Mouse (Mus musculus) testis, adult 2 months (tissue): Measurements from ENCODE around the gene Mfng. TPM values are rescaled to one million over a fixed set of nuclear protein-coding genes. Genes with fewer than 3 reads are reported as not detected.

Source experiments
- H3K27ac ChIP-seq: fragments of 200-500 bp; 2 replicates; pipeline ENCODE4 v1.5.1; 2012; ENCODE audit warnings: low read depth, low read length; ENCODE audit not compliant: control insufficient read depth, insufficient read depth
- H3K27me3 ChIP-seq: fragments of 200-500 bp; 2 replicates; pipeline ENCODE4 v1.6.1; 2012; ENCODE audit warnings: mild to moderate bottlenecking, low read length, moderate library complexity; ENCODE audit not compliant: control insufficient read depth, insufficient read depth
- H3K36me3 ChIP-seq: fragments of 200-500 bp; 2 replicates; pipeline ENCODE4 v1.6.1; 2012; ENCODE audit warnings: mild to moderate bottlenecking, low read length; ENCODE audit not compliant: control insufficient read depth, insufficient read depth
- H3K4me1 ChIP-seq: fragments of 200-500 bp; 2 replicates; pipeline ENCODE4 v1.6.1; 2012; ENCODE audit warnings: low read length; ENCODE audit not compliant: control insufficient read depth, insufficient read depth
- H3K4me3 ChIP-seq: fragments of 200-500 bp; 2 replicates; pipeline ENCODE4 v1.5.1; 2012; ENCODE audit warnings: low read depth, mild to moderate bottlenecking, low read length, moderate library complexity, mixed read lengths; ENCODE audit not compliant: control insufficient read depth
- CTCF ChIP-seq: fragments of 200-500 bp; IDR thresholded peaks from 2 replicates; pipeline ENCODE4 v1.5.1; 2012; ENCODE audit warnings: low read depth, mild to moderate bottlenecking, inconsistent platforms, low read length, moderate library complexity; ENCODE audit not compliant: control insufficient read depth, insufficient read depth, insufficient replicate concordance
- POLR2A ChIP-seq: fragments of 200-500 bp; IDR thresholded peaks from 2 replicates; pipeline ENCODE4 v1.6.1; 2012; ENCODE audit warnings: low read depth, mild to moderate bottlenecking, inconsistent platforms, low read length, moderate library complexity; ENCODE audit not compliant: control insufficient read depth
- polyA plus RNA-seq: library from polyadenylated mRNA; depleted of rRNA; stranded (reverse); fragments of >200 nt; gene quantifications from 2 replicates; pipeline ENCODE4 v1.2.3, GENCODE M21; 2012

Mfng gene
- polyA plus RNA-seq, 1 experiment = 0.75 TPM

DNA sequence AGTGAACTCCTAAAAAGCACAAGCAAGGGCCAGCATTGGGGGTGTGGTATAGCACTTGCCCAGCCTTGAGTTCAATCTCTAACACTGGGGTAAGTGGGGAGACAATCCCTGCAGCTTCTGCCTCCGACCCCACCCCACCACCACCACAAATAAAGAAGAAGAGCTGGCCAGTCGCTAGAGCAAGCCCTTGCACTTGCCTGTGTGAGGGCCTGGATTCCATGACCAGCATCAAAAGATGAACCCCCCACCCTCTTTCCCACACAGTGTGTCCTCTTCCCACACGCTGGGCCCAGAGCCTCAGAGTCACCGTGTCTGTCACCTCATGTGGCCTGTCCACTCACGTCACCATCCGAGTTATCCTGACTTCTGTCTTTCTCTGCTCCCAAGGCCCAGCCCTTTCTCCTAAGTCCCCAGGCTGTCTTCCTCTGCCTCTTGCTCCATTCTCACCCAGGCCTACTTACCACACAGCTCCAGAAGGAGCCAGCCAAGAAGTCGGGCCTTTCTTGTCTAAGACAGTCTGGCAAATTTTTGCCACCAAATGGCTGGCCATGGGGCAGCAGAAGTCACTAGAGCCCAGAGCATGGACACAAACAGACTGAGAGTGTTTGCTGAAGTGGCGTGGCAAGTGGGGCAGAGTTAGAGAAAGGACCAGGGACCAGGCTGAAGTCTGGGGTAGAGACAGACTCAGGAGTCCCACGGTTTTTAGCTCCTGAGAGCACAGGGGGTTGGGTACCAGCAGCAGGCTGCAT, 2.9 kb downstream of the Mfng start:
- Histone ChIP-seq H3K36me3 (no peaks in the 10 kb centered on the region), H3K27ac (no peak overlapping the region), H3K4me3 (no peak overlapping the region), H3K27me3 (no peaks in the 10 kb centered on the region), H3K4me1 (no peaks in the 10 kb centered on the region)
- TF ChIP-seq CTCF (no peak), POLR2A (no peak)

DNA sequence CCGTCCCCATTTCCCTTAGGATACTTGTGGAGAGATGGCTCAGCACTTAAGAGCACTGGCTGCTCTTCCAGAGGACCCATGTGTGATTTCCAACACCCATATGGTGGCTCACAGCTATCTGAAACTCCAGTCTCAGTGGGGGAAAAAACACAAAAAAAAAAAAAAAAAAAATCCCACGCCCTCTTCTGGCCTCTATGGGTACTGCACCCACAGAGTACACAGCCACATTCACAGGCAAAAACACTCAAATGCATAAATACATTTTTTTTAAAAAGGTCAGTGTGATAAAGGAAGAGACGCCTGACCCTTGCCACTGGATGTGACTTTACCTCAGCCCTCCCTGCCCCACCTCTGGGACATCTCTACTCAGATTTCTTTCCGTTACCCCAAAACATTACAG, 4.2 kb downstream of the Mfng start:
- no peaks in the 10 kb centered on the region for H3K27me3 ChIP-seq
- no peak overlapping the region for H3K27ac ChIP-seq
- TF ChIP-seq CTCF (no peak), POLR2A (no peak)
- H3K4me3 ChIP-seq = no peak overlapping the region
- H3K36me3 ChIP-seq = no peaks in the 10 kb centered on the region
- H3K4me1 ChIP-seq = no peaks in the 10 kb centered on the region

DNA sequence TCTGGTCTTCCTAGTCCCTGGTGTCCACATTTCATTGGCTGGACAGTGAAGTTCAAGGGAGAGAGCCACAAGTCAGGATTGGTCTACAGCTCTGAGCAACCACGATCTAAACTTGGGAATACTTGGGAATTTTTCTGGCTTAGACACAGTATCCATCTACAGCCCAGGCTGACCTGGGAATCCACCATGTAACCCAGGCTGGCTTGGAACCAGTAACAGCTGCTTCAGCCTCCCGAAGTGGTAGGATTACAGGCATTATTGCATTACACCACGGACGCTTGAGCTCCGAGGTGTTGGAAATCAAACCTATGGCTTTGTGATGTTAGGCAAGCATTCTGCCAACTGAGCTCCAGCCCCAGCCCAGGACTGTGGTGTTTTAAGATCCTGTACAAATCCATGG, 9.6 kb downstream of the Mfng start:
- no peak overlapping the region for H3K27ac ChIP-seq
- H3K36me3 ChIP-seq = no peaks in the 10 kb centered on the region
- peaks cover 7% of the 10 kb centered on the region; the same call in 1 of the 2 replicates for H3K4me1 ChIP-seq
- no peak overlapping the region for H3K4me3 ChIP-seq
- TF ChIP-seq CTCF (no peak), POLR2A (no peak)
- H3K27me3 ChIP-seq = no peaks in the 10 kb centered on the region

DNA sequence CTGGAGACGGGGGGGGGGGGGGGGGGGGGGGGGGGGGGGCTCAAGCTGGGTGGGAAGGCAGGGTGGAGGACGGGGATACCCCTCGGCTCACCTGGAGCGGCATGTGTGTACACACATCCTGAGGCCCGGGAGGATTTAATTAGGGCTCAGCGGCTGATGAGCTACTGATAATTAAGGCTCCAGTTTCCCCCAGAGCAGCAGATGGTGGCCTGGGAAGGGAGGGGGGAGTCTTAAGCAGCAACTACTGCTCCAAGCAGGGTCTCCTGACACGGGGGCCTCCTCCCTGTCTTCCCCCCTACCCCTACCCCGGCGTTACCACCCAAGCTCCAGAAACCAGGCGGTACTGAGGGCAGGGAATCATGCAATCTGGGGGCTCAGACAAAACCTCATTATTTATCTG, 10.1 kb downstream of the Mfng start:
- TF ChIP-seq POLR2A (no peak), CTCF (no peak)
- H3K27ac ChIP-seq = no peak overlapping the region
- peaks cover 7% of the 10 kb centered on the region; the same call in 1 of the 2 replicates for H3K4me1 ChIP-seq
- no peaks in the 10 kb centered on the region for H3K27me3 ChIP-seq
- H3K4me3 ChIP-seq = no peak overlapping the region
- no peaks in the 10 kb centered on the region for H3K36me3 ChIP-seq

DNA sequence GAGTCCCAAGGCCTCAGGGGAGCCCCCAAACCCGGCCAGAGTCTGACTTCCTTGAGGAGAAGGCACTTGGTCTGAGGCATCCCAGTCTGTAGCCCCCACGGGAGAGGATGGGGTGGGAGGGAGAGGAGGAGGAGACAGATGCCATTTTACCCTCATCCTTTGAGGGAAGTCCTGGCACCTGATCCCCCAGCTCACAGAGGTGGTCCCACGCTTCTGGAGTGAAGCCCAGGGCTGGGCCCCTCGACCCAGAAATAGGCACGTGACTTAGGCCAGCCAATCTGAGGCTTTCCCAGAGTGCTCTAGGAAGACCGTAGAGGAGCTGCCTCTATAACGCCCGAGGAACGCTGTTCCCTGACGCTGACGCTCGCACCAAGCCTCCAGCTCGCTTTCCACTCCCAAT, 12.2 kb downstream of the Mfng start:
- Histone ChIP-seq H3K36me3 (no peaks in the 10 kb centered on the region), H3K4me1 (peaks cover 7% of the 10 kb centered on the region), H3K27ac (no peak overlapping the region), H3K4me3 (no peak overlapping the region), H3K27me3 (no peaks in the 10 kb centered on the region)
- no peak for TF ChIP-seq CTCF
- 0 out of 2 replicates have a peak, but pooled peaks have one; percentile 14 for TF ChIP-seq POLR2A

DNA sequence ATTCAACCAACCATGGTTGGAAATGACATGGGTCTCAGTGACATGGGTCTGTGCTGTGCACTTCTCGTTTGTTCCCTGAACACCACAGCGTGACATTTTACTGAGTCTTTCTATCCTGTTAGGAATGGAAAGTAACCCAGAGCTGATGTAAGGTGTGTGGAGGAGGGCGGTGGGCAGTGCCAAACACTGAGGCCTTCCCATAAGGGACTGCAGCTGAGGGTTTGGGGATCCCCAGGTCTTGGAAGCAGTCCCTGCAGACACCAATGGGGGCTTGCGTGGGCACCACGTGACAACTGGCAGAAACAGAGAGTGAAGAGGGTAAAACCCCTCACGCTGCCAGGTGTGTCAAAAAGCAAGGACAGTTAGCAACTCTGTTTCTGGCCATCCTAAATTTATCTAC, 15.1 kb downstream of the Mfng start:
- Histone ChIP-seq H3K27ac (no peak overlapping the region), H3K4me1 (peaks cover 7% of the 10 kb centered on the region), H3K27me3 (no peaks in the 10 kb centered on the region), H3K36me3 (no peaks in the 10 kb centered on the region), H3K4me3 (no peak overlapping the region)
- TF ChIP-seq CTCF = no peak
- TF ChIP-seq POLR2A = no peak

DNA sequence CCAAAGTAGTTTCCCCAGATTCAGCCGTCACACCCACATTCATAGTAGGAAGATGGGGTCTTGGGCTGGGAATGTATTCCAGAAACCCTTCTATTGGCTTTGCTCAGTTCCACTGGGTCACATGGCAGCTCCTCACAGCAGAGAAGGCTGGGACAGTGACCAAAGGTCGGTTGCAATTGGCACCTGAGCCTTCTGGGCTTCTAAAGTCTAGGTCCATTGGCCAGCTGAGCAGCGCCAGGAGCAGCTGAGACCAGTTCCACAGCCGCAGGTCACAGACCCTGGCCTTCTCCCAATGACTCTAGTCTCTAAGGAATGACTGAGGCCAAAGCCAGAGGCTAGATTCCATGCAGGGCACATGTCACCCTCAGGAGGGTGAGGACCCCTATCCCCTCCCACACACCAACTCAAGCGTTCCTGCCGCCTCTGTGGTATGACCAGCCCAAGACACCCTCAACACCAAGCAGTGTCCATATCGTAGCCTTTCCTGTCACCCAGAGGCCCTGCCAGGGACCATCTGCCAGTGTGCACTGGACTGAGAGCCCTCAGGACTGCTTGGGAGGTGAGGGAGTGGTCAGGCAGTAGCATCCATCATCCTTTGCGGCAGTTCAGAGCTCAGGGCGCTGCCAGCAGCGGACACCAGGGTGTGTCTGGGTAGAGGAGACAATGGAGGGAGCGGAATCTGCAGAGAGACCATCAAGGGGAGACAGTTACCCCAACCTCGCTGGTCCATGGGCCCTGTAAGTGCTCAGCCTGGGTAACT, 17.1 kb downstream of the Mfng start:
- H3K4me1 ChIP-seq = peaks cover 4% of the 10 kb centered on the region
- H3K4me3 ChIP-seq = no peak overlapping the region
- H3K27ac ChIP-seq = no peak overlapping the region
- no peaks in the 10 kb centered on the region for H3K27me3 ChIP-seq
- H3K36me3 ChIP-seq = no peaks in the 10 kb centered on the region
- TF ChIP-seq POLR2A (no peak), CTCF (no peak)
